Comparison of ENCODE assay signal across 24 mouse cellular contexts in the genomic region with DNA sequence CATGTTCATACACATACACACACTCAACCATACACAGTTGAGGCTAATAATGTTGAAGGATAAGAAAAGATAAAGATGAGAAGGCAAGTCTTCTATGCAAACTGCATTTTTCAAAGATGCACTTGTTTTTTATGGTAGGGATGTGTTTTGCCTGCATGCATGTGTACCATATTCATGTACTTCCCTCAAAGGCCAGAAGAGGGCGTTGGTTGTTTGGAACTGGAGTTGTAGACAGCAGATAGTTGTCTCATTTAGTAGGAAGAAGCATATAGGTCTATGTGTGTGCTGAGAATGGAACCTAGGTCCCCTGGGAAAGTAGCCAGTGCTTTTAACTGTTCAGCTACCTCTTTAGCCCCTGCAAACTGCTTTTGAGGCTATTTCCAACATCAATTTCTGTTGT.
A peak's percentile ranks its signal among the peaks of the same experiment; 100 is the strongest.
DNase-seq lines count a peak whose midpoint lies in the region; ATAC-seq and TF ChIP-seq lines count a peak whose summit lies in the region.
"Had no signal": no experiment of that assay in that cellular context is flagged by ENCODE, and none has a peak within 500 bp of the region (broad histone marks: within the 10 kb centered on the region; RNA-seq: fewer than 3 reads in every experiment).

No protein-coding gene starts in this region.

- no peak overlapping the region for H3K9ac ChIP-seq in liver, postnatal 0 days (replicated peaks)
- H3K9ac ChIP-seq: heart, embryonic 15.5 days; hindbrain, embryonic 14.5 days; limb, embryonic 12.5 days; liver, embryonic 13.5 days; midbrain, embryonic 13.5 days; neural tube, embryonic 12.5 days had no signal

- TF ChIP-seq EP300 in liver, postnatal 0 days (IDR thresholded peaks at IDR 0.05; ENCODE audit: low read depth) = no peak

- no peak overlapping the region for H3K4me3 ChIP-seq in liver, postnatal 0 days (ENCODE audit: low read depth, low read length)
- H3K4me3 ChIP-seq in E14TG2a.4 (replicated peaks; ENCODE audit: low read length) = no peak overlapping the region
- H3K4me3 ChIP-seq: forebrain, embryonic 10.5 days; heart, embryonic 15.5 days; limb, embryonic 12.5 days; liver, embryonic 13.5 days; midbrain, embryonic 13.5 days; neural tube, embryonic 12.5 days had no signal

- H3K27ac ChIP-seq in liver, postnatal 0 days (ENCODE audit: low read depth) = no peak overlapping the region
- H3K27ac ChIP-seq: forebrain, embryonic 10.5 days; heart, embryonic 15.5 days; hindbrain, embryonic 14.5 days; limb, embryonic 12.5 days; liver, embryonic 13.5 days; midbrain, embryonic 13.5 days; neural tube, embryonic 12.5 days had no signal

- no peak overlapping the region for H3K4me2 ChIP-seq in liver, postnatal 0 days (ENCODE audit: low read depth, low read length)
- H3K4me2 ChIP-seq: heart, embryonic 15.5 days; hindbrain, embryonic 14.5 days; limb, embryonic 12.5 days; liver, embryonic 13.5 days; midbrain, embryonic 13.5 days; neural tube, embryonic 12.5 days had no signal

- H3K36me3 ChIP-seq in liver, postnatal 0 days (replicated peaks; ENCODE audit: insufficient read depth, low read length) = no peaks in the 10 kb centered on the region
- H3K36me3 ChIP-seq in E14TG2a.4 (ENCODE audit: insufficient read depth, low read length) = no peaks in the 10 kb centered on the region
- H3K36me3 ChIP-seq: forebrain, embryonic 10.5 days; heart, embryonic 15.5 days; limb, embryonic 12.5 days; liver, embryonic 13.5 days; midbrain, embryonic 13.5 days; neural tube, embryonic 12.5 days had no signal

- H3K4me1 ChIP-seq in liver, postnatal 0 days (ENCODE audit: insufficient read depth) = 0 out of 2 replicates have a peak, but pooled peaks cover 8% of the 10 kb centered on the region
- H3K4me1 ChIP-seq in E14TG2a.4 (replicated peaks; ENCODE audit: low read depth, low read length) = peaks cover 14% of the 10 kb centered on the region
- H3K4me1 ChIP-seq: liver, embryonic 13.5 days; midbrain, embryonic 13.5 days had no signal

- H3K27me3 ChIP-seq in liver, postnatal 0 days (ENCODE audit: insufficient read depth, low read length) = peaks cover 11% of the 10 kb centered on the region
- peaks cover 37% of the 10 kb centered on the region for H3K27me3 ChIP-seq in E14TG2a.4 (ENCODE audit: insufficient read depth, low read length)

- no peak for ATAC-seq in liver, postnatal 0 days
- ATAC-seq in frontal cortex, adult (ENCODE audit: low TSS enrichment) = no peak
- ATAC-seq: intestine, embryonic 16.5 days; midbrain, embryonic 13.5 days had no signal

- DNase-seq in heart, adult 11 months = peak; percentile 2
- DNase-seq in heart, adult 18-20 months = no peak
- no peak for DNase-seq in liver, postnatal 0 days
- DNase-seq in liver (no peak), R1 (ENCODE audit: low read depth, low spot score) (peak; percentile 66)
- DNase-seq in cerebellum, postnatal 4 days (ENCODE audit: low spot score in 2 of 2) = no peak
- DNase-seq: cerebellum, adult 11-12 months; gastrocnemius, postnatal 36 days; heart, postnatal 36 days; kidney, postnatal 10 days; liver, embryonic 13.5 days; retina, postnatal 1 day; right cerebral cortex, postnatal 25 days; spleen, adult 18-20 months; thymus, postnatal 36 days had no signal

- no peaks in the 10 kb centered on the region for H3K9me3 ChIP-seq in liver, postnatal 0 days (ENCODE audit: low read length)
- no peaks in the 10 kb centered on the region; the same call in 1 of the 2 replicates for H3K9me3 ChIP-seq in E14TG2a.4 (ENCODE audit: low read length)
- H3K9me3 ChIP-seq: forebrain, embryonic 10.5 days; heart, embryonic 15.5 days; limb, embryonic 12.5 days; liver, embryonic 13.5 days; midbrain, embryonic 13.5 days; neural tube, embryonic 12.5 days had no signal

- WGBS in liver, postnatal 0 days (ENCODE audit: insufficient replicate concordance) = 0% methylated on average over 1 of the region's 1 CpGs

- TF ChIP-seq CTCF in liver, postnatal 0 days (IDR thresholded peaks at IDR 0.05; ENCODE audit: low read depth) = peak; percentile 36
- peak; percentile 62 for TF ChIP-seq CTCF in E14TG2a.4 (conservative IDR thresholded peaks at IDR 0.05; ENCODE audit: low read length)

Comparison
In these comparisons a context has a peak if more than half of its experiments do, and no peak if none do; other contexts are left out.
1. DNase-seq: peak in heart, adult 11 months (single experiment) and R1 (single experiment); none in heart, adult 18-20 months (0 of 2), liver, postnatal 0 days (single experiment), liver (single experiment) and cerebellum, postnatal 4 days (0 of 2).